Mouse (Mus musculus) ovary, postnatal 36 days (tissue): ENCODE data around the gene Dpm2.

Source experiments
- DNase-seq: peaks from one replicate; pipeline ENCODE4 v3.0.0; 2022; ENCODE audit warnings: low spot score, mixed read lengths

Gene Dpm2

GRCm38 (mm10) chr2:32612274-32612673 is 41.6 kb downstream of the Dpm2 start:
- DNase-seq = no peak

DNA sequence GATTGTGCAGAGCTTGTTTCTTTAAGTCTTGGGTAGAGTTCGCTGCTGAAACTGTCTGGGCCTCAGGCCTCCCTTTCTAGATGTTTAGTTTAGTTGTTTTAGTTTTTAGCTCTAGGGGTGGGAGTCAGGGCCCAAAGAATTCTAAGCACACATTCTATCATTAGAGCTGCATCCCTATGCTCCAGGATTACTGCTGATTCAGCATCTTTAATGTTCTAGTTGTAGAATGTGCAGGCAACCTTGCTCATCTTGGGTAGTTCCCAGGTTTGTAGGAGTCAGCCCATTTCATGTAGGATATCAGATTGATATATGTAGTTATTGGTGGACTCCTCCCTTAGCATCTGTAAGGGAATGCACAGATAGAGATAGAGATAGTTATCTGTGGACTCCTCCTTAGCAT is 46.5 kb downstream of the Dpm2 start:
- DNase-seq = no peak

DNA sequence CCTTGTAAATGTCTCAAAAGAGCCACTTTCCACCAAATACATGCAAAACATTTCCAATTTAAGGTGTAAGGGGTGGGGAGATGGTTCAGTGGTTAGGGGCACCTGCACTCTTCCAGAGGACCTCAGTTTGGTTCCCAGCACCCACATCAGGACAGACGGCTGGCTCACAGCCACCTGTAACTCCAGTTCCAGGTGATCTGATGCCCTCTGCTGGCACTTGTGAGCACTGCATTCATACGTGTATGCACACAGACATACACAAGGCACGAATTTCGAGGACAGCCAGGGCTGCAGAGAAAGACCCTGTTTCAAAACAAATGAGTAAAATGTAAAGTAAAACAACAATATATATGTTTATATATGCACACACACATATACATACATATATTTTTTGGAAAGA is 46.9 kb downstream of the Dpm2 start:
- DNase-seq = no peak

GRCm38 (mm10) chr2:32618051-32618450 is 47.4 kb downstream of the Dpm2 start:
- no peak for DNase-seq

GRCm38 (mm10) chr2:32620682-32621516 is 50.2 kb downstream of the Dpm2 start:
- no peak for DNase-seq

GRCm38 (mm10) chr2:32621517-32621859 is 50.8 kb downstream of the Dpm2 start, which contains the start of gene Ak1:
Gene Ak1, plus strand, starts transcription at chr2:32621758.
- DNase-seq = no peak
